8 mouse cellular contexts compared by ENCODE assay signal in genomic region chr12:75599490-75599889, GRCm38 (mm10). TPM values are rescaled to one million over a fixed set of nuclear protein-coding genes. Genes with fewer than 3 reads are reported as not detected.
DNase-seq lines count a peak whose midpoint lies in the region; ATAC-seq lines count a peak whose summit lies in the region.

No protein-coding gene starts in this region.

- H3K4me1 ChIP-seq in kidney, embryonic 16.5 days (ENCODE audit: insufficient read depth, low read length), result peaks cover 7% of the 10 kb centered on the region
- peaks cover 2% of the 10 kb centered on the region for H3K4me1 ChIP-seq in midbrain, embryonic 14.5 days (ENCODE audit: control insufficient read depth, insufficient read depth, low read length)

- no peaks in the 10 kb centered on the region for H3K9me3 ChIP-seq in kidney, embryonic 16.5 days (ENCODE audit: low read length)
- H3K9me3 ChIP-seq in midbrain, embryonic 14.5 days (ENCODE audit: control insufficient read depth, low read length), result no peaks in the 10 kb centered on the region

- WGBS in kidney, embryonic 16.5 days, result 13% methylated on average over 4 of the region's 4 CpGs
- 15% methylated on average over 4 of the region's 4 CpGs for WGBS in midbrain, embryonic 14.5 days

- H3K36me3 ChIP-seq in kidney, embryonic 16.5 days (ENCODE audit: insufficient read depth, low read length), result no peaks in the 10 kb centered on the region
- no peaks in the 10 kb centered on the region for H3K36me3 ChIP-seq in midbrain, embryonic 14.5 days (ENCODE audit: control insufficient read depth, insufficient read depth, low read length)

- H3K9ac ChIP-seq in kidney, embryonic 16.5 days (replicated peaks; ENCODE audit: low read length), result no peak overlapping the region; the same call in 1 of the 2 replicates
- 0 out of 2 replicates have a peak overlapping the region, but pooled peaks have one; percentile 9 for H3K9ac ChIP-seq in midbrain, embryonic 14.5 days (replicated peaks; ENCODE audit: low read length)

- no peak for ATAC-seq in kidney, embryonic 16.5 days (ENCODE audit: low FRiP score, low TSS enrichment)
- ATAC-seq in midbrain, embryonic 14.5 days (ENCODE audit: low FRiP score, low TSS enrichment), result no peak

- no peak overlapping the region for H3K4me3 ChIP-seq in kidney, embryonic 16.5 days (ENCODE audit: low read length)
- no peak overlapping the region for H3K4me3 ChIP-seq in midbrain, embryonic 14.5 days (replicated peaks; ENCODE audit: low read depth, low read length)

- peak; percentile 72 for DNase-seq in kidney, adult 11 months
- peak; percentile 68 for DNase-seq in ZHBTc4 (ENCODE audit: low read depth, low spot score)
- peak; percentile 16 for DNase-seq in gastrocnemius, postnatal 14 days
- DNase-seq in midbrain, embryonic 14.5 days, result peak; percentile 28
- DNase-seq in thymus, postnatal 0 days (ENCODE audit: low spot score), result no peak
- no peak for DNase-seq in left cerebral cortex, adult 9 months (ENCODE audit: low spot score in 2 of 2)
- no peak for DNase-seq in frontal cortex, postnatal 10 days (ENCODE audit: low spot score in 2 of 2)

- intact Hi-C loops in gastrocnemius, postnatal 14 days (cut with DNase I; ENCODE audit: low total_unique reads), result loop anchor here (10.0 kb wide), 1 partner anchor 135 kb away; no protein-coding TSS in a partner anchor

- no peak overlapping the region for H3K27ac ChIP-seq in kidney, embryonic 16.5 days (ENCODE audit: low read length)
- no peak overlapping the region for H3K27ac ChIP-seq in midbrain, embryonic 14.5 days (replicated peaks; ENCODE audit: low read depth, low read length)

- H3K4me2 ChIP-seq in kidney, embryonic 16.5 days (replicated peaks; ENCODE audit: low read depth, low read length), result no peak overlapping the region
- H3K4me2 ChIP-seq in midbrain, embryonic 14.5 days (ENCODE audit: low read length), result no peak overlapping the region

- no peaks in the 10 kb centered on the region for H3K27me3 ChIP-seq in kidney, embryonic 16.5 days (ENCODE audit: insufficient read depth, low read length)
- no peaks in the 10 kb centered on the region for H3K27me3 ChIP-seq in midbrain, embryonic 14.5 days (ENCODE audit: control insufficient read depth, insufficient read depth, low read length)

RNA-seq across cellular contexts. Expression of gene Ppp2r5e, which starts 3.4 kb away (rescaled TPM):
- 10.1 and 11.8 TPM in 2 replicates for polyA plus RNA-seq in kidney, embryonic 16.5 days (2015; fragmentation: Nextera tagmentation; extraction: Ambion mirVana)
- total RNA-seq in gastrocnemius, postnatal 14 days (2021), result 10 to 100 TPM; 24.2 to 26.9 TPM
- 29.0 and 30.3 TPM in 2 replicates for polyA plus RNA-seq in midbrain, embryonic 14.5 days (2014; fragmentation: Nextera tagmentation; extraction: Ambion mirVana)
- 15.0 and 17.0 TPM in 2 replicates for polyA plus RNA-seq in thymus, postnatal 0 days (2015; fragmentation: Nextera tagmentation; extraction: Ambion mirVana)

Comparison
In these comparisons a context has a peak if more than half of its experiments do, and no peak if none do; other contexts are left out.
1. DNase-seq: peak in kidney, adult 11 months (single experiment), ZHBTc4 (single experiment), gastrocnemius, postnatal 14 days (single experiment) and midbrain, embryonic 14.5 days (single experiment); none in thymus, postnatal 0 days (single experiment), left cerebral cortex, adult 9 months (0 of 2) and frontal cortex, postnatal 10 days (0 of 2).